Comparison of ENCODE assay signal across 8 mouse cellular contexts in the genomic region with DNA sequence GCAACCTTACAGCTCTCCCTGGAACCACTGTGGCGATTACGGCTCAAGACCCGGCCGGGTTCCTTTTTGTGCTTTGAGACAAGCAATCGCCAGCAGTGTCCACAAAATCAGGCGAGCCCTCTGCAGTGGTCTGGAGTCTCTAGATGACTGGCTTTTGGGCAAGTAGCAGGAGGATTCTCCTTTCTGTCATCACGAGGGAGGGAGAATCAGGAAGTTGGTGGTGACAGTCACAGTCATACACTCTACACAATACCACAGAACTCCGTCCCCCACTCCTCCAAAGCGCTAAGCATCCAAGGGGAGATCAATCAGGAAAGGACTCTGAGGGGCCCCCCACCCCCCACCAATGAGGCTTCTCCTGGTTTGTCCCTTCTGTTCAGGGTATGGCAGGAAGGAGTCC. TPM values are rescaled to one million over a fixed set of nuclear protein-coding genes. Genes with fewer than 3 reads are reported as not detected.
DNase-seq lines count a peak whose midpoint lies in the region; ATAC-seq and TF ChIP-seq lines count a peak whose summit lies in the region.

No protein-coding gene starts in this region.

- no peak overlapping the region for H3K27ac ChIP-seq in heart, embryonic 16.5 days (ENCODE audit: low read length)
- no peak overlapping the region for H3K27ac ChIP-seq in bone marrow, adult 2 months (ENCODE audit: control insufficient read depth, insufficient read depth, low read depth, low read length, poor library complexity)
- H3K27ac ChIP-seq in midbrain, embryonic 16.5 days (ENCODE audit: low read length), result no peak overlapping the region

- TF ChIP-seq CTCF in bone marrow, adult 2 months (IDR thresholded peaks at IDR 0.05; ENCODE audit: control insufficient read depth, insufficient read depth, low read length), result no peak

- H3K4me3 ChIP-seq in heart, embryonic 16.5 days (ENCODE audit: low read length), result peak overlapping the region; percentile 46
- peak overlapping the region; percentile 65 for H3K4me3 ChIP-seq in bone marrow, adult 2 months (replicated peaks; ENCODE audit: control insufficient read depth, low read depth, low read length)
- H3K4me3 ChIP-seq in midbrain, embryonic 16.5 days (ENCODE audit: low read depth, low read length), result peak overlapping the region; percentile 33

- 35% methylated on average over 9 of the region's 9 CpGs for WGBS in heart, embryonic 16.5 days
- 5% methylated on average over 9 of the region's 9 CpGs for WGBS in bone marrow, adult 2 months
- 26% methylated on average over 9 of the region's 9 CpGs for WGBS in midbrain, embryonic 16.5 days

- intact Hi-C loops in heart, postnatal 14 days (cut with DNase I), result no loop called here

- ATAC-seq in heart, embryonic 16.5 days (replicated peaks; ENCODE audit: extremely low read depth, insufficient read depth, low FRiP score), result no peak
- ATAC-seq in midbrain, embryonic 16.5 days, result no peak

- H3K9ac ChIP-seq in heart, embryonic 16.5 days (ENCODE audit: low read length), result no peak overlapping the region
- H3K9ac ChIP-seq in midbrain, embryonic 16.5 days (ENCODE audit: low read depth, low read length), result no peak overlapping the region

- TF ChIP-seq POLR2A in bone marrow, adult 2 months (IDR thresholded peaks at IDR 0.05; ENCODE audit: borderline replicate concordance, control insufficient read depth, low read depth, low read length), result no peak

- DNase-seq in heart, postnatal 14 days, result no peak
- DNase-seq in induced T-regulatory cell, adult 2 months (ENCODE audit: low read depth), result peak; percentile 77
- DNase-seq in cerebellum, adult 8-10 months, result no peak
- no peak for DNase-seq in spleen, adult 12 weeks (ENCODE audit: low spot score)
- DNase-seq in spleen, postnatal 14 days (ENCODE audit: low spot score in 2 of 2), result no peak

- peaks cover 33% of the 10 kb centered on the region for H3K27me3 ChIP-seq in heart, embryonic 16.5 days (ENCODE audit: control insufficient read depth, insufficient read depth, low read length)
- H3K27me3 ChIP-seq in midbrain, embryonic 16.5 days (ENCODE audit: control insufficient read depth, insufficient read depth, low read depth, low read length), result peaks cover 29% of the 10 kb centered on the region

- H3K36me3 ChIP-seq in heart, embryonic 16.5 days (ENCODE audit: control insufficient read depth, insufficient read depth), result no peaks in the 10 kb centered on the region
- no peaks in the 10 kb centered on the region for H3K36me3 ChIP-seq in midbrain, embryonic 16.5 days (ENCODE audit: control insufficient read depth, insufficient read depth, low read length)

- H3K4me1 ChIP-seq in heart, embryonic 16.5 days (ENCODE audit: control insufficient read depth, insufficient read depth, low read length), result peaks cover 5% of the 10 kb centered on the region; the same call in 1 of the 2 replicates
- H3K4me1 ChIP-seq in bone marrow, adult 2 months (ENCODE audit: control insufficient read depth, insufficient read depth, low read length), result no peaks in the 10 kb centered on the region; the same call in 1 of the 2 replicates
- H3K4me1 ChIP-seq in midbrain, embryonic 16.5 days (ENCODE audit: control insufficient read depth, insufficient read depth, low read length), result peaks cover 4% of the 10 kb centered on the region

- H3K9me3 ChIP-seq in heart, embryonic 16.5 days (replicated peaks; ENCODE audit: control insufficient read depth, low read length), result no peaks in the 10 kb centered on the region
- H3K9me3 ChIP-seq in midbrain, embryonic 16.5 days (replicated peaks; ENCODE audit: control insufficient read depth, low read length, poor library complexity, severe bottlenecking), result no peaks in the 10 kb centered on the region

- H3K4me2 ChIP-seq in heart, embryonic 16.5 days (ENCODE audit: low read depth, low read length), result peak overlapping the region; percentile 64
- H3K4me2 ChIP-seq in midbrain, embryonic 16.5 days (ENCODE audit: low read length), result peak overlapping the region; percentile 47

RNA-seq across cellular contexts. Expression of a gene that starts 0.6 kb away (rescaled TPM):
- 1.0 and 2.4 TPM in 2 replicates for polyA plus RNA-seq in heart, embryonic 16.5 days (2015; fragmentation: Nextera tagmentation; extraction: Ambion mirVana)
- 1 to 10 TPM; 1.5 to 1.8 TPM for total RNA-seq in heart, postnatal 14 days (2021)
- 4.4 and 11.8 TPM in 2 replicates for polyA plus RNA-seq in bone marrow, adult 2 months (2011; ENCODE audit: insufficient read depth, insufficient read length, low replicate concordance, missing spikeins)
- polyA plus RNA-seq in midbrain, embryonic 16.5 days (2015; fragmentation: Nextera tagmentation; extraction: Ambion mirVana), result 0.19 and 0.24 TPM in 2 replicates

RNA-seq across cellular contexts. Expression of a gene that starts 33.0 kb away (rescaled TPM):
- polyA plus RNA-seq in heart, embryonic 16.5 days (2015; fragmentation: Nextera tagmentation; extraction: Ambion mirVana), result 1.3 and 1.4 TPM in 2 replicates
- total RNA-seq in heart, postnatal 14 days (2021), result 1 to 10 TPM; 4.4 to 6.9 TPM
- 0.84 and 5.2 TPM in 2 replicates for polyA plus RNA-seq in bone marrow, adult 2 months (2011; ENCODE audit: insufficient read depth, insufficient read length, low replicate concordance, missing spikeins)
- 30.5 and 31.1 TPM in 2 replicates for polyA plus RNA-seq in midbrain, embryonic 16.5 days (2015; fragmentation: Nextera tagmentation; extraction: Ambion mirVana)

RNA-seq across cellular contexts. Expression of a gene that starts 40.9 kb away (rescaled TPM):
- polyA plus RNA-seq in heart, embryonic 16.5 days (2015; fragmentation: Nextera tagmentation; extraction: Ambion mirVana), result 3.3 and 3.5 TPM in 2 replicates
- 1 to 10 TPM in 1 of 2 experiments, under 1 TPM in 1; 0.51 to 1.1 TPM for total RNA-seq in heart, postnatal 14 days (2021)
- polyA plus RNA-seq in bone marrow, adult 2 months (2011; ENCODE audit: insufficient read depth, insufficient read length, low replicate concordance, missing spikeins), result 55.3 and 57.2 TPM in 2 replicates
- polyA plus RNA-seq in midbrain, embryonic 16.5 days (2015; fragmentation: Nextera tagmentation; extraction: Ambion mirVana), result 0.68 and 0.85 TPM in 2 replicates

RNA-seq across cellular contexts. Expression of a gene that starts 59.2 kb away (rescaled TPM):
- 5.9 and 13.3 TPM in 2 replicates for polyA plus RNA-seq in heart, embryonic 16.5 days (2015; fragmentation: Nextera tagmentation; extraction: Ambion mirVana)
- 1 to 10 TPM; 1.8 to 3.9 TPM for total RNA-seq in heart, postnatal 14 days (2021)
- polyA plus RNA-seq in bone marrow, adult 2 months (2011; ENCODE audit: insufficient read depth, insufficient read length, low replicate concordance, missing spikeins), result 72.6 and 139 TPM in 2 replicates
- polyA plus RNA-seq in midbrain, embryonic 16.5 days (2015; fragmentation: Nextera tagmentation; extraction: Ambion mirVana), result 1.2 and 1.4 TPM in 2 replicates

Comparison
In these comparisons a context has a peak if more than half of its experiments do, and no peak if none do; other contexts are left out.
1. RNA of a gene that starts 40.9 kb away (polyA plus RNA-seq): 55.3 to 57.2 TPM in bone marrow, adult 2 months; 3.3 to 3.5 TPM in heart, embryonic 16.5 days and 0.68 to 0.85 TPM in midbrain, embryonic 16.5 days; every median in the first group is over 10 times any median in the second.
2. Peak in every context shown above with its lines, with median percentiles within 50 percentile points of each other: H3K4me3 ChIP-seq.